Mouse (Mus musculus) T-cell, adult 2 months (primary cell): Measurements from ENCODE around the gene Ermp1.
A peak's percentile ranks its signal among the peaks of the same experiment; 100 is the strongest.
"Not testable (repeated sequence)": the region's sequence is repeated elsewhere in the genome, so short reads cannot be mapped to it uniquely, and the experiment has no call there.

Experiments used
- DNase-seq: peaks from one replicate; pipeline ENCODE4 v3.0.0; 2022; ENCODE audit warnings: low spot score

Ermp1 gene

DNA sequence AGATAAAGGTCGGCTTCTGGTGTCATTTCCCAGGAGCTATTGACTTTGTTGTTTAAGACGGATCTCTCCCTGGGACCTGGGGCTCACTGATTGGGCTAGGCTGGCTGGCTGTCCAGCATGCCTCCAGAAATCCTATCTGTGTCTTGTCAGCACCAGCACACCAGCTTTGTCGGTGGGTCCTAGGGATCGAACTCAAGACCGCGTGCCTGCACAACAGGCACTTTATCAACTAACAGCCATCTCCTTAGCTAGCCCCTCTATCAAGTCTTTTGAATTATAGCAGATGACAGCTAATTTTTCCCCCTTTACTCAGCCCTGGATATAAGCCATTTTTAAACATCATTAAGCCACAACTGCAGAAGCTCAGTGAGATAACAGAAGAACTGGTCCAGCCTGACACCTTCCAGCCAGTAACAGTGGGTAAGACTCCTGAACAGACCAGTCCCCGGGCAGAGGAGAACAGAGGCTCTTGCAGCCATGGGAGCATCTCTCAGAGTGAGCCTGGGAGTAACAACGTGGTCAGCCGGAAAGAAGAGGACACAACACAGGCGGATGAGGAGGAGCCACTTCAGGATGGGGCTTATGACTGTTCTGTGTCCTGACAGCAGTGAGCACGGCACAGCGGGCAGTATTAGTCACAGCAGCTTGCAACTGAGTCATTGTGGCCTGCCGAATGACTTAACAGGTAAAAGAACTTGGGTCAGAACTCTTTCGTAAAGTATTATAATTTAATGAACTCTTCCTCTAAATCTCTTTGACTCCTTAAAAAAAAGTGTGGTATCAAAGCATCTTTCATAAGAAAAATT lies 44.5 kb downstream of the Ermp1 start:
- DNase-seq = no peak

GRCm38 (mm10) chr19:29598981-29599380 lies 49.2 kb downstream of the Ermp1 start:
- DNase-seq = no peak

DNA sequence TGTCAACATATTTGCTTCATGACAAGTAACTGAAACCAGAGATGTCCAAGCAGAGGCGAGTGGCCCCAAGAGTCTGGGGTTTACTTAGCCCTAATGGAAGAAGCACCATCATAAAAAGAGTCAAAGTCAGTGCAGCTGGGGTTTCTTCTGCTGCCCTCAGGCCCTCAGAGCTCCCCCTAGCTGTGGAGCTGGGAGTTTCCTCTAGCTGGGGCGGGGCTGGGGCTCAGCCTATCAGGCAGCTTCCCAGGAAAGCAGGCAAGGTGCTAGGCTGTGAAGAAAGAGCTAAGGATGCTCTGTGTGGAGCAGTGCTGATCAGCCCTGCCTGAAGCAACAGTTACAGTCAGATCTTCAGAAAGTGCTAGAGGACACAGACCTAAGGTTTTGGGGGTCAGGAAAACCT lies 51.2 kb downstream of the Ermp1 start:
- DNase-seq = peak; percentile 24

GRCm38 (mm10) chr19:29596276-29596675 lies 51.9 kb downstream of the Ermp1 start:
- no peak for DNase-seq

GRCm38 (mm10) chr19:29593783-29594182 lies 54.4 kb downstream of the Ermp1 start:
- not testable (repeated sequence) for DNase-seq

- no peak for DNase-seq
Measured at GRCm38 (mm10) chr19:29583734-29584133, 64.5 kb downstream of the Ermp1 start.

DNA sequence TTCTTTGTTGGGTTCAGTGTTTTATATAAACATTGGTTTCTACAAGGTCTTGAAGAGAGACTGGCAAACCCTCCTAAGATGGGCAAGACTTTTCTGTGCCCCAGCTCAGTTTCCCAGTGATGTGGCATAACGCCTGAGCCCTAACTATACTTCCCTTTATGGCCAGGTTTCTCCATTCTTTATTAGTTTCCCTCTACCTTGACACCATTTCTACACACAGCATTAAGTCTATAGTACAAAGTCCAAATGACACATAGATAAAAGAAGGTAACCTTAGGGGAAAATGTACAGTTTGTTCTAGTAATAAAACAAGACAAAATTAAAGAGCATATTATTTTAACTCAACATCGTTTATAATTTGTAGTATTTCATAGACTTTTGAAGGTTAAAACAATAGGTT lies 65.8 kb downstream of the Ermp1 start:
- no peak for DNase-seq

DNA sequence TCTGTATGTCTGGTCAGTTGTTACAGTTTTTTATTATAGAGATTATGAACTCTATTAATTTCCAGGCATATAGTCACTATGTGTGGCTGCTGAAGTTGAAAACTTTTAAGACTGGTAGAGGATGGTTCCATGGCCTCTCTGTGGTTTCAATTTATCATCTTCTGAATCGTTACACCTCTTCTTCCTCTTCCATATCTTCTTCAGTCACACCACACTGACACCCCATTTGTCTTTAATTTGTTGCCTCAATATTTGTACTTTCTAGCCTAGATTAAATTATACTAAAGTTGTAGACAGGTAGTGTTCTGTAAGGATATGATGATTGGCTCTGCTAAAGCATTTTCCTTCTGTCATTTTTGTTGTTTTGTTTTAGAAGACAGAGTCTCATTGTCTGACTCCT lies 81.7 kb downstream of the Ermp1 start:
- DNase-seq = no peak

DNA sequence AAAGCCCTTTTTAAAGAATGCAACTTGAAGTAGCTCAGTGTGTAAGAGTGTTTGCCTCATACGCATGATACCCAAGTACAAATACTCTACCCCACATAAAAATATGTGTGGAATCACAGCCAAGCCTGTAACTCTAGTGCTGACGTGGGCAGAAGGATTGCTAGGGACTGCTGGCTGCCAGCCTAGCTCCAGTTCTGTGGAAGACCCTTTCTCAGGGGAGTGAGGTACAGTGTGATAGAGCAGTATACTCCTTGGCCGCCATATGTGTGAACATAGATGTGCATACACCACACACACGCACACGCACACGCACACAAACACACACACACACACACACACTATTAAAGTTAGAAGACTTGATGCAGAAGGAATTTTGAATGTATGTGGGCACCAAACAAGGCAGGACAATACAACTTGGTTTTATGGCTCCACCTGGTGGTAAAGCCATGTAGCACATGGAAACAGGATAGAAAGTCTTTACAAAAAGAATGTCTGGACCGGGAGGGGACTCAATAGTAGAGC lies 84.9 kb downstream of the Ermp1 start:
- DNase-seq = peak; percentile 32

DNA sequence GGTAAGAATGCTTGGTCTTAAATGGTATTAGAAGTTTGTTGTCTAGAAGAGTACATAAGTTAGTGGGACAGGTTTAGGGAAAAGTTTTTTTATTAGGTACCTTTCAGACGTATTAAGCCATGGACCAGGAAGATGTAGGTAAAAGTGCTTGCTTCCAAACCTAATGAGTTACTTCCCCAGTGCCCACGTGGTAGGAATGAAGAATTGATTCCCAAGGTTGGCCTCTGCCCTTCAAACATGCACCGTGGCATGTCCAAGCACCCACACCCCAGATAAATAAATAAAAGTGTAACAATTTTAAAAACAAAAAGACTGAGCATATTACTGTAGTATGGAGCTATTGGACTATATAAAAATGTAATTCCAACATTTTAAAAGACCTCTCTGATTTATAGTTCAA lies 85.6 kb downstream of the Ermp1 start:
- no peak for DNase-seq

GRCm38 (mm10) chr19:29562166-29562565 lies 86.0 kb downstream of the Ermp1 start:
- DNase-seq = no peak
